Comparison of ENCODE assay signal across 20 mouse cellular contexts in the genomic region with DNA sequence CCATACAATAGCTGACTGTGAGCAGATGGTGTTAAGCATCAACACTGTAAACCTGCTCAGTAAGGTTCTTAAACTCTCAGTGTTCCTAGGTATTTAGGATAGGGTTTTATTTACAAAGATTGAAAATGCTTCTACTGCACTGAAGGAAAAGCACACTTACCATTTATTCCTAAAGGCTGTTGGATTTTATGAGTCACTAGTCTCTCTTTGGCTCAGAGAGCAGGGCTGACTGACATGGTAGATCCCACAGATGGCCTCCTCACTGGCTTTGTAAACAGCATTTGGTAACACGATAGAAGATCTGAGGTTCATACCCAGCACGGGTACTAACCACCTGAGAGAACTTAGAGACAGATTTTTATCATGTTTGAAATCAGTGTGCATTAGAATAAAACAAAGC. TPM values are rescaled to one million over a fixed set of nuclear protein-coding genes. Genes with fewer than 3 reads are reported as not detected.
"Had no signal": no experiment of that assay in that cellular context is flagged by ENCODE, and none has a peak within 500 bp of the region (broad histone marks: within the 10 kb centered on the region; RNA-seq: fewer than 3 reads in every experiment).

No protein-coding gene starts in this region.

- DNase-seq: liver, postnatal 0 days; lung, adult 2 months; lung, postnatal 14 days; lung, postnatal 36 days; right cerebral cortex, postnatal 14 days; thymus, adult 2 months; thymus, postnatal 25 days; thymus, postnatal 4 days had no signal

- ATAC-seq: liver, postnatal 0 days; lung, postnatal 0 days; midbrain, embryonic 15.5 days had no signal

- H3K36me3 ChIP-seq: lung, embryonic 15.5 days; midbrain, embryonic 12.5 days; midbrain, embryonic 15.5 days; neural tube, embryonic 12.5 days; stomach, embryonic 15.5 days had no signal

- H3K4me3 ChIP-seq: lung, embryonic 15.5 days; megakaryocyte, embryonic 14.5 days; midbrain, embryonic 12.5 days; midbrain, embryonic 15.5 days; neural tube, embryonic 12.5 days; stomach, embryonic 15.5 days had no signal

- H3K9ac ChIP-seq: liver, postnatal 0 days; lung, embryonic 15.5 days; midbrain, embryonic 12.5 days; midbrain, embryonic 15.5 days; neural tube, embryonic 12.5 days; stomach, embryonic 15.5 days had no signal

- H3K4me1 ChIP-seq: neural tube, embryonic 12.5 days had no signal

- H3K27me3 ChIP-seq: midbrain, embryonic 15.5 days; neural tube, embryonic 12.5 days; stomach, embryonic 15.5 days had no signal

- H3K27ac ChIP-seq: lung, embryonic 15.5 days; macrophage; midbrain, embryonic 12.5 days; midbrain, embryonic 15.5 days; neural tube, embryonic 12.5 days; stomach, embryonic 15.5 days; stomach, postnatal 0 days had no signal

- H3K9me3 ChIP-seq: lung, embryonic 15.5 days; megakaryocyte, embryonic 14.5 days; midbrain, embryonic 12.5 days; midbrain, embryonic 15.5 days; neural tube, embryonic 12.5 days; stomach, embryonic 15.5 days had no signal

- H3K4me2 ChIP-seq: lung, embryonic 15.5 days; midbrain, embryonic 12.5 days; midbrain, embryonic 15.5 days; neural tube, embryonic 12.5 days; stomach, embryonic 15.5 days had no signal

RNA-seq across cellular contexts. Expression of gene Col8a1, which starts 5.3 kb away (rescaled TPM):
- total RNA-seq: megakaryocyte progenitor cell, adult 5-6 weeks; monocyte, adult 5-6 weeks; neutrophil, adult 5-6 weeks had no signal
